Mouse (Mus musculus) layer of hippocampus, postnatal 14 days (tissue): ENCODE data around the gene Olfr5. TPM values are rescaled to one million over a fixed set of nuclear protein-coding genes. Genes with fewer than 3 reads are reported as not detected.
"Not testable (repeated sequence)": the region's sequence is repeated elsewhere in the genome, so short reads cannot be mapped to it uniquely, and the experiment has no call there.

ENCODE experiments used
- DNase-seq, 2 experiments: peaks; one replicate each; pipeline ENCODE4 v3.0.0; 2021 to 2022; ENCODE audit warnings: low spot score in 2 of 2, mixed read lengths in 1 of 2
- long read RNA-seq, 2 experiments: library from polyadenylated mRNA; stranded (forward); transcript quantifications; one replicate each; pipeline ENCODE4 v2.0.0; 2021
- total RNA-seq, 2 experiments: library from RNA; stranded (reverse); gene quantifications; 2 replicates each; pipeline ENCODE4 v1.2.3; 2021

Gene Olfr5
- not detected for total RNA-seq
- long read RNA-seq, experiment 1 = 0 reads
- long read RNA-seq, experiment 2 = 0 reads

- DNase-seq = no peak
Observed at GRCm38 (mm10) chr7:6486841-6487240, at the start of gene Olfr5. Gene Olfr5, minus strand, starts transcription at chr7:6486941.

GRCm38 (mm10) chr7:6526141-6526540 lies 39.4 kb upstream of the Olfr5 start:
- peak; percentile 4 for DNase-seq

- no peak for DNase-seq
Observed at GRCm38 (mm10) chr7:6525001-6525400, 38.3 kb upstream of the Olfr5 start.

- no peak for DNase-seq
Observed at GRCm38 (mm10) chr7:6522850-6523249, 36.1 kb upstream of the Olfr5 start, which contains the start of gene Olfr1349. Gene Olfr1349, minus strand, starts transcription at chr7:6522950.

GRCm38 (mm10) chr7:6521666-6522065 lies 34.9 kb upstream of the Olfr5 start:
- no peak for DNase-seq

- DNase-seq = no peak
Observed at GRCm38 (mm10) chr7:6508648-6509047, 21.9 kb upstream of the Olfr5 start, which contains the start of gene Olfr1348. Gene Olfr1348, minus strand, starts transcription at chr7:6508748.

GRCm38 (mm10) chr7:6499655-6500054 lies 12.9 kb upstream of the Olfr5 start, which contains the start of gene Olfr1347:
Gene Olfr1347, minus strand, starts transcription at chr7:6499755.
- DNase-seq = no peak

- DNase-seq = not testable (repeated sequence)
Observed at GRCm38 (mm10) chr7:6477633-6478032, 9.1 kb downstream of the Olfr5 start.

- no peak for DNase-seq
Observed at GRCm38 (mm10) chr7:6466951-6467350, 19.8 kb downstream of the Olfr5 start, which contains the start of gene Olfr1346. Gene Olfr1346, plus strand, starts transcription at chr7:6467101.

- no peak for DNase-seq
Observed at GRCm38 (mm10) chr7:6456399-6456798, 30.3 kb downstream of the Olfr5 start.

GRCm38 (mm10) chr7:6455868-6456267 lies 30.9 kb downstream of the Olfr5 start, which contains the start of gene Olfr1336:
Gene Olfr1336, plus strand, starts transcription at chr7:6456168.
- DNase-seq = no peak

GRCm38 (mm10) chr7:6447771-6448170 lies 39.0 kb downstream of the Olfr5 start:
- no peak for DNase-seq

GRCm38 (mm10) chr7:6441173-6441572 lies 45.6 kb downstream of the Olfr5 start:
- no peak for DNase-seq

- no peak for DNase-seq
Observed at GRCm38 (mm10) chr7:6438388-6438787, 48.4 kb downstream of the Olfr5 start, which contains the start of gene Olfr1344. Gene Olfr1344, plus strand, starts transcription at chr7:6438688.

- no peak for DNase-seq
Observed at GRCm38 (mm10) chr7:6430342-6430741, 56.4 kb downstream of the Olfr5 start.

- DNase-seq = no peak
Observed at GRCm38 (mm10) chr7:6429381-6429780, 57.4 kb downstream of the Olfr5 start.

Other genes with a start within 250 kb of the Olfr5 start
- not detected for gene Epp13, start 234.2 kb downstream of the Olfr5 start, total RNA-seq
- 10 to 100 TPM; 13.7 to 13.8 TPM for gene Zfp667, start 200.4 kb downstream of the Olfr5 start, total RNA-seq
- gene Zfp583, start 155.7 kb downstream of the Olfr5 start, total RNA-seq = 10 to 100 TPM in 1 of 2 experiments, 1 to 10 TPM in 1; 9.8 to 10.9 TPM
- gene Gm3854, start 143.2 kb downstream of the Olfr5 start, total RNA-seq = 1 to 10 TPM; 5.0 to 6.6 TPM
- gene Zfp78, start 123.7 kb downstream of the Olfr5 start, total RNA-seq = 1 to 10 TPM; 4.1 to 5.9 TPM
- gene Zfp28, start 103.6 kb downstream of the Olfr5 start, total RNA-seq = 1 to 10 TPM; 5.7 to 5.9 TPM
- gene Smim17, start 88.2 kb downstream of the Olfr5 start, total RNA-seq = 10 to 100 TPM; 21.0 to 21.7 TPM
- gene Gm20715, start 76.7 kb downstream of the Olfr5 start, total RNA-seq = under 1 TPM; 0.29 to 0.35 TPM
- 1 to 10 TPM; 1.2 TPM for gene Olfr1344, start 48.3 kb downstream of the Olfr5 start, total RNA-seq
- gene Olfr1336, start 30.8 kb downstream of the Olfr5 start, total RNA-seq = under 1 TPM in 1 of 2 experiments, not detected in 1; 0.05 TPM
- gene Olfr1346, start 19.8 kb downstream of the Olfr5 start, total RNA-seq = not detected
- not detected for gene Olfr1347, start 12.8 kb upstream of the Olfr5 start, total RNA-seq
- not detected for gene Olfr1348, start 21.8 kb upstream of the Olfr5 start, total RNA-seq
- not detected for gene Olfr1349, start 36.0 kb upstream of the Olfr5 start, total RNA-seq
- gene Olfr1350, start 77.9 kb upstream of the Olfr5 start, total RNA-seq = not detected
- 1 to 10 TPM; 5.6 to 6.8 TPM for gene Zim1, start 209.5 kb upstream of the Olfr5 start, total RNA-seq
- 100 to 1,000 TPM; 164 to 197 TPM for gene Peg3, start 243.5 kb upstream of the Olfr5 start, total RNA-seq
- gene Usp29, start 243.6 kb upstream of the Olfr5 start, total RNA-seq = 10 to 100 TPM; 33.7 to 37.1 TPM